Mouse (Mus musculus): ENCODE data around the gene Olfr1513. TPM values are rescaled to one million over a fixed set of nuclear protein-coding genes. Genes with fewer than 3 reads are reported as not detected.
"Not testable (repeated sequence)": the region's sequence is repeated elsewhere in the genome, so short reads cannot be mapped to it uniquely, and the experiment has no call there.

The Olfr1513 gene
- total RNA-seq (2021) = not detected in 2 replicates
- long read RNA-seq = 0 reads

- no peak for DNase-seq
Observed at GRCm38 (mm10) chr14:52356308-52356707, at the start of gene Olfr1513. TSS of gene Olfr1513 (minus strand) at chr14:52356408.

GRCm38 (mm10) chr14:52397279-52397678 lies 41.1 kb upstream of the Olfr1513 start, which contains the start of gene Olfr1511:
TSS of gene Olfr1511 (minus strand) at chr14:52397379.
- no peak for DNase-seq

GRCm38 (mm10) chr14:52390084-52390848 lies 34.1 kb upstream of the Olfr1513 start:
- DNase-seq = not testable (repeated sequence)

- DNase-seq = no peak
Observed at GRCm38 (mm10) chr14:52379068-52379467, 22.9 kb upstream of the Olfr1513 start, which contains the start of gene Olfr1512. TSS of gene Olfr1512 (minus strand) at chr14:52379168.

- no peak for DNase-seq
Observed at GRCm38 (mm10) chr14:52368741-52369140, 12.5 kb upstream of the Olfr1513 start.

GRCm38 (mm10) chr14:52339512-52339852 lies 16.7 kb downstream of the Olfr1513 start:
- DNase-seq = no peak

GRCm38 (mm10) chr14:52338751-52339511 lies 17.3 kb downstream of the Olfr1513 start:
- no peak for DNase-seq

- DNase-seq = no peak
Observed at GRCm38 (mm10) chr14:52332171-52332570, 24.0 kb downstream of the Olfr1513 start.

- DNase-seq = no peak
Observed at GRCm38 (mm10) chr14:52331069-52331750, 25.0 kb downstream of the Olfr1513 start.

GRCm38 (mm10) chr14:52327910-52328812 lies 28.0 kb downstream of the Olfr1513 start, which contains the start of gene Sall2:
TSS of gene Sall2 (minus strand) at chr14:52328762.
- no peak for DNase-seq

GRCm38 (mm10) chr14:52327375-52327901 lies 28.8 kb downstream of the Olfr1513 start:
- no peak for DNase-seq

GRCm38 (mm10) chr14:52325890-52326289 lies 30.3 kb downstream of the Olfr1513 start:
- no peak for DNase-seq

- DNase-seq = no peak
Observed at GRCm38 (mm10) chr14:52319361-52319760, 36.8 kb downstream of the Olfr1513 start.

GRCm38 (mm10) chr14:52316441-52317225 lies 39.6 kb downstream of the Olfr1513 start:
- DNase-seq = no peak

GRCm38 (mm10) chr14:52315792-52316440 lies 40.3 kb downstream of the Olfr1513 start:
- DNase-seq = peak; percentile 69

GRCm38 (mm10) chr14:52315283-52315780 lies 40.9 kb downstream of the Olfr1513 start:
- no peak for DNase-seq

GRCm38 (mm10) chr14:52314808-52315150 lies 41.4 kb downstream of the Olfr1513 start:
- DNase-seq = no peak

GRCm38 (mm10) chr14:52313931-52314807 lies 42.0 kb downstream of the Olfr1513 start:
- no peak for DNase-seq

- DNase-seq = no peak
Observed at GRCm38 (mm10) chr14:52310906-52311305, 45.3 kb downstream of the Olfr1513 start.
